Mouse (Mus musculus): ENCODE results near the gene Lims1.
"Not testable (repeated sequence)": the region's sequence is repeated elsewhere in the genome, so short reads cannot be mapped to it uniquely, and the experiment has no call there.

The Lims1 gene

GRCm38 (mm10) chr10:58323028-58323991 is at the start of gene Lims1:
Lims1 (plus strand) TSS chr10:58323466.
- peak; percentile 83 for ATAC-seq (ENCODE audit: low TSS enrichment)

- no peak for ATAC-seq (ENCODE audit: low TSS enrichment)
These were observed 41.0 kb upstream of the Lims1 start for GRCm38 (mm10) chr10:58282238-58282637.

- ATAC-seq (ENCODE audit: low TSS enrichment): no peak
These were observed 32.5 kb upstream of the Lims1 start for GRCm38 (mm10) chr10:58290742-58291141.

- ATAC-seq (ENCODE audit: low TSS enrichment): peak; percentile 98
These were observed 29.0 kb upstream of the Lims1 start for GRCm38 (mm10) chr10:58294246-58294645.

- ATAC-seq (ENCODE audit: low TSS enrichment): no peak
These were observed 27.7 kb upstream of the Lims1 start for GRCm38 (mm10) chr10:58295605-58296004.

GRCm38 (mm10) chr10:58304996-58305395 is 18.3 kb upstream of the Lims1 start:
- ATAC-seq (ENCODE audit: low TSS enrichment): no peak

- ATAC-seq (ENCODE audit: low TSS enrichment): no peak
These were observed 16.4 kb upstream of the Lims1 start for GRCm38 (mm10) chr10:58306897-58307296.

GRCm38 (mm10) chr10:58310791-58311190 is 12.5 kb upstream of the Lims1 start:
- ATAC-seq (ENCODE audit: low TSS enrichment): no peak

GRCm38 (mm10) chr10:58312887-58313286 is 10.4 kb upstream of the Lims1 start:
- ATAC-seq (ENCODE audit: low TSS enrichment): no peak

GRCm38 (mm10) chr10:58320881-58321280 is 2.4 kb upstream of the Lims1 start:
- ATAC-seq (ENCODE audit: low TSS enrichment): no peak

GRCm38 (mm10) chr10:58322361-58323027 is 772 bp upstream of the Lims1 start:
- ATAC-seq (ENCODE audit: low TSS enrichment): peak; percentile 21

GRCm38 (mm10) chr10:58326271-58326670 is 3.0 kb downstream of the Lims1 start:
- ATAC-seq (ENCODE audit: low TSS enrichment): no peak

- not testable (repeated sequence) for ATAC-seq (ENCODE audit: low TSS enrichment)
These were observed 4.6 kb downstream of the Lims1 start for GRCm38 (mm10) chr10:58327836-58328235.

GRCm38 (mm10) chr10:58328517-58329108 is 5.3 kb downstream of the Lims1 start:
- no peak for ATAC-seq (ENCODE audit: low TSS enrichment)

GRCm38 (mm10) chr10:58330635-58331034 is 7.4 kb downstream of the Lims1 start:
- ATAC-seq (ENCODE audit: low TSS enrichment): no peak

- peak; percentile 99 for ATAC-seq (ENCODE audit: low TSS enrichment)
These were observed 8.5 kb downstream of the Lims1 start for GRCm38 (mm10) chr10:58331741-58332140.

GRCm38 (mm10) chr10:58333414-58333813 is 10.1 kb downstream of the Lims1 start:
- ATAC-seq (ENCODE audit: low TSS enrichment): no peak

- no peak for ATAC-seq (ENCODE audit: low TSS enrichment)
These were observed 12.9 kb downstream of the Lims1 start for GRCm38 (mm10) chr10:58336156-58336555.

GRCm38 (mm10) chr10:58337091-58337490 is 13.8 kb downstream of the Lims1 start:
- ATAC-seq (ENCODE audit: low TSS enrichment): peak; percentile 50; the same call in 1 of the 2 replicates

GRCm38 (mm10) chr10:58338590-58338989 is 15.3 kb downstream of the Lims1 start:
- ATAC-seq (ENCODE audit: low TSS enrichment): no peak

- ATAC-seq (ENCODE audit: low TSS enrichment): peak; percentile 50; the same call in 1 of the 2 replicates
These were observed 18.4 kb downstream of the Lims1 start for GRCm38 (mm10) chr10:58341685-58342084.

- ATAC-seq (ENCODE audit: low TSS enrichment): no peak
These were observed 18.9 kb downstream of the Lims1 start for GRCm38 (mm10) chr10:58342199-58342598.
